Mouse (Mus musculus) brain, embryonic 14.5 days (tissue): ENCODE measurements at regions not wholly inside any gene's neighbourhood (a gene's known extent, or its start where the extent isn't known, plus 50 kb on each side); places are given as distances from the start of the nearest gene placed in this dataset.

Experiments used
- CTCF ChIP-seq: fragments of 200-500 bp; IDR thresholded peaks from 2 replicates; pipeline ENCODE4 v1.5.1; 2012; ENCODE audit warnings: inconsistent platforms, mild to moderate bottlenecking, moderate library complexity, borderline replicate concordance; ENCODE audit not compliant: insufficient read depth, insufficient read length; ENCODE audit errors: extremely low read depth
- POLR2A ChIP-seq: fragments of 200-500 bp; IDR thresholded peaks from 2 replicates; pipeline ENCODE4 v1.6.1; 2012; ENCODE audit warnings: mild to moderate bottlenecking, inconsistent platforms, borderline replicate concordance; ENCODE audit not compliant: poor library complexity, insufficient read depth, insufficient read length, severe bottlenecking; ENCODE audit errors: extremely low read depth

- no peak for TF ChIP-seq CTCF
- TF ChIP-seq POLR2A, result no peak
These were observed 198.4 kb upstream of the Mvb12b start for GRCm38 (mm10) chr2:34086130-34086529.
